Mouse (Mus musculus) gastrocnemius, adult 8-10 months (tissue): ENCODE data around the gene Cryl1. TPM values are rescaled to one million over a fixed set of nuclear protein-coding genes. Genes with fewer than 3 reads are reported as not detected.

Experiments used
- DNase-seq, 2 experiments: peaks; one replicate each; pipeline ENCODE4 v3.0.0; 2022; ENCODE audit warnings: low spot score in 2 of 2
- total RNA-seq, 4 experiments: library from RNA; stranded (reverse); gene quantifications; 2 replicates each; pipeline ENCODE4 v1.2.4; 2022

The Cryl1 gene
- total RNA-seq = 1 to 10 TPM; 5.1 to 6.3 (median 5.9) TPM

DNA sequence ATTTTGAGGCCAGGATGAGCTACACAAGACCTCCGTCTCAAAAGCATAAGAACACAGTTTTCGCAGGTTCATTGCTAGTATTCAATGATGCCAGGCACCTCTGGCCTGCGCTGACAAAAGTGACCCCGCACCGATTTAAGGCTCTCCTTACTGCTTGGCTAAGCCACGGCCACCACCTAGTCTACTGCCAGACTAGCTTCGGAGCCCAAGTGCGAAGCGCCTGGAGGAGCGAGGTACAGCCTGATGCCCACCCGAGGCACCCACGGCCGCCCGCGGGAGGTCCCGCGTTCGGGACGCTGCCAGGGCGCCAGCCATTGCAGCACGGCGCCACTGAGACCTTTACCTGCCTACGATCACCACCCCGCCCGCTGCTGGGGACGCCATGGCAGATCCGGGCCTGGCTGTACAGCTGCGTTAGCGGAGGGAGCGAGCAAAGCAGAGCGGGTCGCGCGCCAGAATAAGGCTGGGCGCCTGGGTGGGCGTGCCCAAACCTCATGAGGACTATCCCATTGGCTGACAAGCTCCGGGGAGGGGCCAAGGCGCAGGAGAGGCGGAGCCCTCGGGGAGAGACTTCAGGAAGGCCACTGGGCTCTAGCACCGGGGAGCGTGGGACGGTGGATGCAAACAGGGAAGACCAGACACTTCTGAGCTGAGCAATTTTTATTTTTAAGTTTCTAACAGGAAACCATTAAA, at the start of gene Cryl1:
Gene Cryl1, minus strand, starts transcription at position 465 of the 693 bp plus-strand sequence.
- DNase-seq = peak; percentile 95

DNA sequence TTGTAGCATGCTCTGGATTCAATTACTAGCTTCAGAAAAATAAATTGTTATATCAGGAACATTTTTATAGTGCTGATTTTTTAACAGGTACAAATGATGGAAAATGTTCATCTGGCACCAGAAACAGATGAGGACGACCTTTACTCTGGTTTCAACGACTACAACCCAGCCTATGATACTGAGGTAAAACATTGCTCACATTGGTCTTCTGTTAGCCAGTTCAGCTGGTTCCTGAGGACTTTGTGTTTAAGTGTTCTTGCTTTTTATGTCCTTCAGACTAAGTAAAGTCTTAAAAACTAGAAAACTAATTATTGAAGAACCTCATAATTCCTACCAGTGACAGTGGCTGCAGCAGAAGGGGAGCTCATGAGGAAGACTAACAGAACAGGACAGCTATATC, 32.1 kb upstream of the Cryl1 start:
- no peak for DNase-seq

DNA sequence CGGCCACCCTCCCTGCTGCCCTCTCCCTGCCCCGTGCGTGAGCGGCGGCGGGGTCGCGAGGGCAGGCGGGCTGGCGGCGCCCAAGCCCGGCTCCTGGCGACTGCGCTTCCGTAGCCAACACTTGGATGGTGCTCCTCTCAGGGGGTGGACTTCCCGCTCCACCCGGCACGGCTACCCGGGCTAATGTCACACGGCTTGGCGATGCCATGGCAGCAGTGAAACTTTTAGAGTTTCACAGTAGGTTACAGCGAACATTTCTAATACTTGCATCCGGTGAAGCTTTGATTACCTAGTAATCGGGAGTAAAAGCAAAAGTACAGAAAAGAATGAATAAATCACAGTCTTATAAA, 25.9 kb upstream of the Cryl1 start:
- DNase-seq = no peak

DNA sequence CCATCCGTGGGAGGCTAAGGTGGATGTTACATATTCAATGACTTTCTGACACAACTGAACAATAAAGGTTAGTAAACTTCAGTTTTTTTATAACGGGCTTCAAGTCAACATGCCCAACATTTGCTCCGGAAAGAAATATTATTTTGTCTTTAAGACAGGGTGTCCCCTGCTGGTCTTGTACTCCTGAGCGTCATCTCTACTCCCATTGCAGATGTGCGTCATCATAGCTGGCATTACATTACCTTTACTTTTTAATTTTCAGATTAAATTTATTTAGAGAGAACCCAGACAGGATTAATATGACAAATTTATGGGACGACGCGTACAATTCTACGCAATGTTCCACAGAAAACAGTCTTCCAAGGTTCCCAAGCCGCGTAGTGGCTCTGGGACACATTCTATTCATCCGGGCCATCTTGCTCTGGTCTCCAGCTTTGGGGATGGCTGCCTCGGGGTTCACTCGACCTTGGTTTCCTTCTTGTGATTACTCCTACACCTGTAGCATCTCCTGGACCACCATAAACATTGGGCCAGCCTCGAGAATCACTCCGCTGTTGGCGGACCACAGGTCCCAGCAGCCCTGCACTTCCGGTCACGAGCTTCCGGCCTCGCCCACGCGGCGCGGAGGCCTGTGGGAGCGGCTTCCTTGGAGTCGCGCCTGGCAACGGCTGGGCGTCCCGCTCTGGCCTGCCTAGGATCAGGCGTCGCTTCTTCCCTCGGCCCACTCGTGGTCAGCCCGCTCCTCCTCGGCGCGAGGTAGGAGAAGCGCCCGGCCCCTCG, 25.3 kb upstream of the Cryl1 start, which contains the start of gene Ift88:
Gene Ift88, plus strand, starts transcription at position 631 of the 780 bp plus-strand sequence.
- peak; percentile 82 to 88 for DNase-seq

DNA sequence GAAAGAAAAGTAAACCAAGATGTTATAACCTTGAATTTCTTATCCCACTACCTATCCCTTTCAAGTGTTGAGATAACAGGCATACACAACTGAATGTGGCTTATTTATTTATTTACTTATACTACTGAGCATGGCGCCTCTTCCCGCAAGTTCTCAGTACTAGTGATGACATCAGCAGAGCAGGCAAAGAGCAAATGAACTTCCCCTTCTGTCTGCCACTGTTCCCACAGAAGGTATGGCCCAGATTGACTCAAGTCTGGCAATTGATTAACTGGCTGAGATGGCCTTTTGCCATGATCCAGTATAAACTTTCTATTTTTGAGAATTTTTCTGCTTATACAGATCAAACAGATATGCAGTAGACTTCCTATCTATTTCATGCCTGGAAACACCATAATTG, 18.9 kb upstream of the Cryl1 start:
- no peak for DNase-seq

DNA sequence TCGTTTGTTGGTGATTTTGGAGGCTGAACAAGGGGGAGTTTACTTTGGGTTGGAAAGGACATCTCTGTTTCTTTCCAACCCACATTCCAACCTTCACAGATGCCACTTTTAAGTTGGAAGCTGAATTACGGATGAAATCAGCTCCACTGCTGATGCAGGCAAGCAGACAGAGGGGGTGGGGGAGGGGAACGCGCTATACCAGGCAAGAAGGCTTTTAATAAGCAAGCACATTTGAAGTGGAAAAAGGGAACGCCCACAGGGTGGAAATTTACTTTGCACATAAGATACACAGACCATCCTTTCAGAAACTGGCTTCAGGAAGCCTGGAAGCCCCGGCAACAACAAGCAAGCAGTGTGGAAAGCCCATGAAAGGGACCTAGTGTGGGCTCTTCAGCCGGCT, 13.8 kb upstream of the Cryl1 start:
- DNase-seq = no peak

DNA sequence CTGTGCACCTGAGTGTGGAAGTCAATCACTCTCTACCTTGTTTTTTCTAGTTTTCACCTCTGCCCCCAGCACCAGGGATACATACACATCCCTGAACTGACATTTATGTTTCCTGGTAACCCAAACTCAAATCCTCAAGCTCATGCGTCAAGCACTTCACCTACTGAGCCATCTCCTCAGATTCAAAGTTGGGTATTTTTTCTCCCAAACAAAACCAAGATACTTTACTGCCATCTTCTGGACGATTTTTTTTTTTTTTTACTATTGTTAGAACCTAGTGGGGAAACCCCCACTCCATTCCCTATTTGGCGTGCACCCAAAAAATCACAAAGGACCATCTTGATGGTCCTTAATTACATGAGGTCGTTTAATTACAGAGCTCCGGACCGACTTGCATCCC, 10.8 kb upstream of the Cryl1 start:
- no peak for DNase-seq

DNA sequence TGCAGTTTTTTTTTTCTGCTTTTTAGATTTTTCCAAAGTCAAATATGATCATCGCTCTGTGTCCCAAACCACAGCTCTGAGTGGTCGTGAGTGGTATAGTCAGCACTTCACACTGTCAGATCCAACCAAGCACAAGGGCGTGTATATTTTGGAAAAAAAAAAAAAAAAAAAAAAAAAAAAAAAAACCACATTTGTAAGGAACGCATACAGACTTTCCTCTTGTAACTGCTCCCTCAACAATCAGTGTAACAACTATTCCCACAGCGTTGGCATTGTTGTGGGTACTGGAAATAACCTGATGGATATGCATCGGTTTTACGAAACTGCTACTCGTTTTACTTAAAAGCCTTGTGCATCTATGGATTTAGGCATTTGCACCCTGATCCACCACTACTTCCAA, 9.8 kb upstream of the Cryl1 start:
- no peak for DNase-seq

DNA sequence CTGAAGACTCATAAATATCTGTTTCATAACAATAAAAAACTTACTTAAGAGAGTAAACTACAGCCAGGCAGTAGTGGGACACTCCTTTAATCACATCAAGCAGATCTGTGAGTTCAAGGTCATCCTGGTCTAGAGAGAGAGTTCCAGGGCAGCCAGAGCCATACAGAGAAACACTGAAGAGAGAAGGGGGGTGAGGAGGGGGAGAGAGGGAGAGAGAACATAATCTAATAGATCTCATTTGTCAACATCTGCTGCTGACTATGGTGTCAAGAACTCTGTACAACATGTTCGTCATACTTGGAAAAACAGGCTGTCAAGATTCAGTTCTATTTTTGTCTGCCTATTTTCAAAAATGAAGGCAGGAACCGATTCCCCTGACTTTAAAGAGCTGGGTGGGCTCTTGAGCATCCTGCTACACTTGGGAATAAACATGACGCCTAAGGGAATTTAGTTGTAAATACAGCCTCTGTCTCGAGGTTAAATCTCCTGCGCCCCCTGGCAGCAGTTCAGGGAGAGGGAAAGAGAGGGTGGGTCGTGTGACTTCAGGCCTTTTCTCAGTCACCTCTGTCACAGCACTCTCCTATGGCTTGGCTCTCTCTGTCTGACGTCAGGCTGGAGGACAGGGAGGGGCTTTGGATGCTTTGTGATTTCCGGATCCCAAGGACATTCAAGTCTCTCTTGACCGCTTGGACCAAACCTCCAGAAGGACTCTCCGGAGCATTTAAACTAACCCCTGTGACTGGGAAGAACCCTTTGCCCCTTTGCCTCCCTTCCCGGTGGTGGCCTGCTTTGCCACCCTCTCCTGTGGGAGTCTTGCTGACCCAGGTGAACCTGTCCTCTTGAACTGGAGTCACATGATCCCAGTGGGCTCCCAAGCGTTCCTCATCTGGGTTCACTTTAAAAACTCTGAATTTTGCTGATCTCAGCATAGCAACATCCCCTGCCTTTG, 9.0 kb upstream of the Cryl1 start:
- peak in 1 of 2 experiments; percentile 4 for DNase-seq

DNA sequence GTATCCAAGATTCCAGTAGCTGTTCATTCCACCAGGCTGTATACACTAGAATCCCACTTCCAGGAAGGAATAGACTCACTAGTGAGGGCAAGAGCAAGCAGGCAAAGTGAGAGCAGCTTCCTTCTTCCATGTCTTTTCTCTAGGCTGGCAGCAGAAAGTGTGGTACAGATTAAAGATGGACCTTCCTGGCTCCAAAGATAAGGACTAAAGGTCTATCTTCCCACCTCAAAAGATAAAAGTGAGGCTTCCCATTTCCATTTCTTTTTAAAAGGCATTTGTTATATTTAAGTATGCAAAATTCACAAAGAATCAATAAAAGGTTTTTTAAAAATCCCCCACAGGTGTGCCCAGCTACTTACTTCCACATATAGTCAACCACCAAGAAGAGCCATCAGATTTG, 4.5 kb upstream of the Cryl1 start:
- DNase-seq = no peak

DNA sequence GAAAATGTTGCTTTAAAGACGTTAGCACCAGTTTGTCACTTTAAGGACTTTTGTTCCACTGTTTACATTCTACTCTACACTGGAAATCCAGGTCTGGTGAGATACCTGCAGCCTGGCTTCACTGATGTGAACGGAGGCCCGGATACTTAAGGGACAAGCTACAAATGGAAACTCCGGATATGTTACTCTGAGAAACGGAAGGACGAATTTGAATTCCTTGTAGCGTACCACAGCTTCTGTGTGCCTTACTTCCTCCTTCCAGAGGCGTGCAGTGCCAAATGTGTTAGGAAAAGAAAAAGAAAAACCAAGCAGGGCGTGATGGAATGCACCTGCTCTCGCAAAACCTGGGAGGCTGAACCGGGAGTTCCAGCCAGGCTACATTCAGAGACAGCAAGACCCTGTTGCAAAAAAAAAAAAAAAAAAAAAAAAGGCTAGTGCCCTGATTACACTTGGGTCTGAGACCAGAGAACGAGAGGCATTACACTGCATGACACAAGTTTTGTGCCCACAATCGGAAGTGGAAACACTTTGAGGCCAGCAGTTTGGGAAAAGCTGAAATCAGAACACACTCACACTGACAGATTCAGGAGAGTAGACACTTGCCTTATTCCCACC, 591 bp upstream of the Cryl1 start:
- no peak for DNase-seq

DNA sequence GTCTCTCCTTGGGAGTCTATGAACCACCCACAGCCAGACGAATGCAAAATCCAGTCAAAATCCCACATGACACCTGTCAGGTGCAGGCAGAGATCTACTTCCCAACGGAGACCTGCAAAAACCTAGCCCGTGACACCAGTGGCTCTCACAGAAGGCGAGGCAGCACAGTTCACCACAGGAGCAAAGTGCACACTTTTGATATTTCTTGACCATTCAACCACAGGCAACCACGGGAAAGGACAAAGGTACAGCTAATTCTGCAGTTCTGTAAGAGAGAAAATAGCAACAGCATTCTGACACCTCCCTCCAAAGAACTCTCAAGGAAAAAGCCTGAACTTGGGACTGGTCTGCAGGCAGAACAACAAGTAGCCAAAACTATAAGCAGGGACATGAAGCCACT, 1.1 kb downstream of the Cryl1 start:
- DNase-seq = no peak

DNA sequence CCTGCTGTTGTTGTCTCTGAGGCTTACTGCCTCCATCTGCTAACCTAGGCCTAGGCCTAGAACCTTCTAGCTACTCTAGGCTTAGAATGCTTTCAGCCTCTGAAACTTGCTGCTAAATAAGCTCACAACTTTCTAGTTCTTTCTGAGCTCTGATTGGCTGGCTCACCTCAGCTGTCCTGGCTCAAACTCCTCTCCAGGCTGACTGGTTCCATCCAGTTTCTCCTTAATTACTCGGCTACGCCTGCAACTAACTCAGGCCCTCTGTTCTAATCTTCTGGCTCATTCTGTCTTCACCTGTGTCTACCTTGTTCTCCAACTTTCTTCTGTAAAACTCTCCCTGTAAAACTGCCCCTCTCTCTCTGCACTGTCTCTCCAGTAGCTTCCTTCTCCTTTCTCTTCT, 2.9 kb downstream of the Cryl1 start:
- no peak for DNase-seq

DNA sequence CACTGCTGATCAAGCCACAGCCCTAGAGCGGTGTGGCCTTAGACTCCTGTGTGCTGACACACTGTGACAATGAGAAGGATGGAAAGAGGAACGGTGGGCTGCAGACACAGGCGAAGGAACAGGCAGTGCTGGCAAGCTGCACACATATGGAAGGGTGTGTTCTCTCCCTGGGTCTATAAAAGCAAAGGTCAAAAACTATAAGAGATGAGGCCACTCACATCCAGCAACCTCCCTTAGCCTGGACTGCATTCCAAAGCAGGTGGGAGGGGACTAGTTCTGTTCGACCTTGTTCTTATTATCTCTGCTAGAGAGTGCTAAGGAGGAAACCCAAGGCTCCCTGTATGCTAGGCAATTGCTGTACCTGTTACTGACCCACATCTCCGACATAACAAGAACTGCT, 6.1 kb downstream of the Cryl1 start:
- no peak for DNase-seq

DNA sequence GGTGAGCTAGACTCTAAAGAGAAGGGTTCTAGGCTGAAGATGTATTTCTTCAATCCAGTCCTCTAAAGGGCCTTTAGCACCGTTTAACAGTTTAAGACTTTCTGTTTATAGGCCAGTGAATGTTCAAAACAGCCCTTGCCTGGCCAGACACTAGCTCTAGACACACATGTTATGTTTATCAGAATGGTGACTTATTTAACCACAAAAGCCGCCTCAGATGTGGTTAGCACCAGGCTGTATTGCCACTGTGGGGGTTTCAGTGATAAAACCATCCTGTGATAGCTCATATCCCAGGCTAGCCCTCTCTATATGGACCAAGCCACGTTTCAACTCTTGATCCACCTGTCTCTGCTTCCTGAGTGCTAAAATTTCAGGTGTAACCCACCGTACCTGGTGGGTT, 6.7 kb downstream of the Cryl1 start:
- DNase-seq = no peak

DNA sequence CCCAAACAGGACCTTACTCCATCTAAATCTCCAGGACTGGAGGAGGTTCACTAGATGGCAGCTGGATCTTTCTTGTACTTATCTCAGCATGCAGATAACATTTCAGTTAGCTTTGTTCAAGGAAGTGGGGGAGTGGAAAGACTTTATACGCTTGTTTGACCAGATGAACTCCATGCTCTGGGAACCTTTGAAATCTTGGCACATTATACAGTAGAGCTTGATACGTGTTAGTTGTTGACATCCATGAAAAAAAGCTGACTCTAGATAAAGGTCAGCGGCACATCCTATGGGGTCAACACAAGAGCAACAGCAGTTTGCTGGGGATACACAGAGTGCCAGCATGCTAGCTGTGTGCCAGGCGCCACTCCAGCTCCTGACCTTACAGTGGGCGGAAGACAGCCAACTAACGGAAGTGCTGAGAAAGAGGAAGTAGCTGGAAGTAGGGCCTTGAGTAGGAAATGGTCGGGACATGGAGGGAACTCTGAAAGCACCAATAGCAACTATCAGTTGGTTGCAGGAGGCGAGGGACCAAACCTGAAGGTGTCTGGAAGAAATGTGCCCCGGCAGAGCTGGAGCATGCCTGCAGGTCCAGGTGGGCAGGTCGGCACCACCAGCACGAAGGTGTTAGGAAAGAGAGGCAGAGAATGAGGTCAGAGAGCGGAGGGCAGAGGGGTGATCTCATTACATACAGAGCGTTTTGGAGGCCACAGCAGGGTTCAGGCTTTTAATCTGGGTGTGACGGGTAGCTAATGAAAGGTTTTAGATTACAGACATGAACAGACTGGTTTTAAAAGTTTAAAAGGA, 11.4 kb downstream of the Cryl1 start:
- DNase-seq = no peak

DNA sequence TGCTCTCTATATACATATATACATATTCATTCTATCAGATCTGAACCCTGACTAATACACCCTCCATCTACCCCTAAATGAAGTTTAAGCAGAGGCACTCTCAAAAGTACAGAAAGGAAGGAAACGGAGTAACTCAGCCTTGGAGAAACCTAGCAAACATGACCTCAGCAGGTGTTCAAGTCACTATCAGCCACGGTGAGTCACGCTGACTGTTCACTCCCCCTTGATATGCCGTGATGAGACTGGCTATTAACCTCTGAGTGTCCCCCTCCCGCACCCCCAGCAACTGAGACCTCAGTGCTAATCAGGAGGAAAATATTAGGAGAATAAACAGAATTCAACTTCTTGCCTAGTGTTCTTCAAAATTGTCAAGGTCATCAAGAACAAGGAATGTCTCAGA, 12.7 kb downstream of the Cryl1 start:
- no peak for DNase-seq

DNA sequence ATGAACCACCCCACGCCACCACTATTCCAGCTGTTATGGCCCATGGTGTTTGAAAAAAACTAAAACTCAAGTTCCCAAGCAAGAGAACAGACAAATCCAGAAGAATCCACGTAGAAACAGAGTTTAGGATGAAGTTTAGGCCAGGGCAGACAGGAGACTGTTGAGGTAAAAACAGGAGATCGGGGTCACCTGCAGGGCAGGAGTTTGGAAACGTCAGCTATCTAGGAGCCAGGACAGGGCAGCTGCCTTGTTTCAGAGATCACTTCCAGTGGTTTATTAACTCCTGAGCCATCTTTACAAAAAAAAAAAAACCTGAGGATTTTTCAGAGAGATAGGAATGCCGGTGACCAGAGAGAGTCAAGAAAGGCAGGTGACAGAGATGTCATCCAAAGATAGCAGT, 20.8 kb downstream of the Cryl1 start:
- DNase-seq = no peak

DNA sequence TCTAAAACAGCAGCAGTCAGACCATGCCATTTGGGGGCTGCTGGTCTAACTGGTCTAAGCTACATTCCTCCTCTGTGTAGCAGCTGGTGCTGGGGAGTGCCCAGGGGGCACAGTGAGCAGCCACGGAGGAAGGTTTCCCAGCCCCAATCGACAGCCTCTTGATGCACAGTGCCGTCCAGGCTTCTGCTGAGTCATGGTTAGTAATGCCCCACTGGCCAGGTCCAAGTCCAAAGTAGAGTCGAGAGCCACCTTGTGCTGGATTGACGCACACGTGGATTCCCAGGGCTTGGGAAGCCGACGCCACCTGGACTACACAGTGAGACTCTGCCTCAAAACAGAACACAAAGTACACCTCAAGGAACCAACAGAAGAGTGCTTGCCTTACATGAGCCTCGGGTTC, 21.4 kb downstream of the Cryl1 start:
- no peak for DNase-seq

DNA sequence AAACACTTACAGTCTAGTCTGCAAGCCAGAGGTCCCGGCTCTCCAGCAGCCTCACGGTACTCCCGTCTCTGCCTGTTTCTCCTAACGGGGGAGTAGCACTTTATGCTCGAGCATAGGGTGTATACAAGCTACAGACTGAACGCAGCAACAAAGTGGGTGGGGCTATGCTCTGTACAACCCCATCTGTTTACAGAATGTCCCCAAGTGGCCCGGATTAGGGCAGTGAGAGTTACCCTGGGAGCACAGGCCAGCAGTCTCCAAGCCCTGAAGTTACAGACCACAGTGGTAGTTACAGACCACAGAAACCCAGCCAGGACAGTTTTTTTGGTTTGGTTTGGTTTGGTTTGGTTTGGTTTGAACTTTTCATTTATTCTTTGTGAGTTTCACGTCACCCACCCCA, 22.3 kb downstream of the Cryl1 start:
- DNase-seq = no peak

DNA sequence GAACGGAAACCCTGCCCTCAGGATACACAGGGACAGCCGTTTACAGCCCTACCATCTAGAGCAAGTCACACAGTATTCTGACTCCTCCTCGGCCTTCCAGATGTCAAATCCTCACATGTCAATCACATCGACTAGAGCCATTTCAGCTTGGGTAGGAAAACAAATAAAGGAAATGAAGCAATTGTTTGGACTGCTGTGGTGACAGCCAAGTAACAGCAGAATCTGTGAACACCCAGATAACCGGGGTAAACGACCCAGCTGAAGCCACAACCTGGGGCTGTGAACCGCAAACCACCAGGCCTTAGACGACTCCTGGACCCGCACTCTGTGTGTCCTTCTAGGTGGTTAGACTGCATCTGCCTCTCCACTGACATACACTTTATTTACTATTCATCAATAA, 23.1 kb downstream of the Cryl1 start:
- DNase-seq = no peak
